Mouse (Mus musculus) thymus, postnatal 0 days (tissue): ENCODE results near the gene Fthl17f. TPM values are rescaled to one million over a fixed set of nuclear protein-coding genes. Genes with fewer than 3 reads are reported as not detected.
"Not testable (repeated sequence)": the region's sequence is repeated elsewhere in the genome, so short reads cannot be mapped to it uniquely, and the experiment has no call there.

Experiments
- DNase-seq: peaks from one replicate; pipeline ENCODE4 v3.0.0-alpha.2; 2015; ENCODE audit warnings: low spot score
- polyA plus RNA-seq: library from polyadenylated mRNA; unstranded; fragments of >200 nt; fragmentation: Nextera tagmentation; extraction: Ambion mirVana; gene quantifications from 2 replicates; pipeline ENCODE4 v1.2.1, GENCODE M21; 2015

The Fthl17f gene
- not detected in 2 replicates for polyA plus RNA-seq

- not testable (repeated sequence) for DNase-seq
Observed at GRCm38 (mm10) chrX:9062715-9063114, at the start of gene Fthl17f. Gene Fthl17f, plus strand, starts transcription at chrX:9063015.

GRCm38 (mm10) chrX:9016079-9016478 is 46.7 kb upstream of the Fthl17f start:
- DNase-seq = no peak

- no peak for DNase-seq
Observed at GRCm38 (mm10) chrX:9019481-9019880, 43.3 kb upstream of the Fthl17f start.

GRCm38 (mm10) chrX:9033193-9033592 is 29.6 kb upstream of the Fthl17f start, which contains the start of gene Fthl17e:
Gene Fthl17e, plus strand, starts transcription at chrX:9033493.
- not testable (repeated sequence) for DNase-seq

GRCm38 (mm10) chrX:9041611-9042010 is 21.2 kb upstream of the Fthl17f start:
- not testable (repeated sequence) for DNase-seq

GRCm38 (mm10) chrX:9060952-9061351 is 1.9 kb upstream of the Fthl17f start:
- not testable (repeated sequence) for DNase-seq

- no peak for DNase-seq
Observed at GRCm38 (mm10) chrX:9062101-9062500, 714 bp upstream of the Fthl17f start.

GRCm38 (mm10) chrX:9077699-9078098 is 14.9 kb downstream of the Fthl17f start:
- DNase-seq = not testable (repeated sequence)

GRCm38 (mm10) chrX:9095066-9095465 is 32.3 kb downstream of the Fthl17f start:
- DNase-seq = not testable (repeated sequence)

- no peak for DNase-seq
Observed at GRCm38 (mm10) chrX:9104262-9104661, 41.4 kb downstream of the Fthl17f start, which contains the start of gene 4930402K13Rik. Gene 4930402K13Rik, plus strand, starts transcription at chrX:9104562.

GRCm38 (mm10) chrX:9110381-9110780 is 47.6 kb downstream of the Fthl17f start:
- DNase-seq = no peak

Other genes with a start within 250 kb of the Fthl17f start
- not detected in 2 replicates for gene Gm6592, start 219.0 kb upstream of the Fthl17f start, polyA plus RNA-seq
- gene Gm5751, start 188.8 kb upstream of the Fthl17f start, polyA plus RNA-seq = not detected in 2 replicates
- gene B630019K06Rik, start 170.6 kb upstream of the Fthl17f start, polyA plus RNA-seq = 0.67 and 0.78 TPM in 2 replicates
- not detected in 2 replicates for gene Fthl17b, start 100.0 kb upstream of the Fthl17f start, polyA plus RNA-seq
- not detected in 2 replicates for gene Fthl17c, start 86.5 kb upstream of the Fthl17f start, polyA plus RNA-seq
- not detected in 2 replicates for gene Fthl17d, start 76.3 kb upstream of the Fthl17f start, polyA plus RNA-seq
- gene Fthl17e, start 29.5 kb upstream of the Fthl17f start, polyA plus RNA-seq = not detected in 2 replicates
- gene 4930402K13Rik, start 41.5 kb downstream of the Fthl17f start, polyA plus RNA-seq = not detected in 2 replicates
- 0.37 and 0.88 TPM in 2 replicates for gene Lancl3, start 136.9 kb downstream of the Fthl17f start, polyA plus RNA-seq
- gene Gm14862, start 193.9 kb downstream of the Fthl17f start, polyA plus RNA-seq = not detected in 2 replicates
- gene Xk, start 209.7 kb downstream of the Fthl17f start, polyA plus RNA-seq = 0.69 and 0.78 TPM in 2 replicates
- gene H2al1m, start 220.7 kb downstream of the Fthl17f start, polyA plus RNA-seq = not detected in 2 replicates